Mouse (Mus musculus): ENCODE data around the gene Rps7. TPM values are rescaled to one million over a fixed set of nuclear protein-coding genes. Genes with fewer than 3 reads are reported as not detected.

Gene Rps7
- polyA plus RNA-seq, 1 experiment from 2014 or later, result 979 TPM

- Histone ChIP-seq H3K4me2 (ENCODE audit: low read depth, low read length) (no peak overlapping the region), H3K27me3 (replicated peaks; ENCODE audit: control insufficient read depth, insufficient read depth, low read length) (no peaks in the 10 kb centered on the region), H3K9ac (ENCODE audit: low read depth, low read length) (no peak overlapping the region), H3K9me3 (ENCODE audit: control insufficient read depth, low read length) (no peaks in the 10 kb centered on the region), H3K4me3 (ENCODE audit: low read depth, low read length) (no peak overlapping the region), H3K27ac (replicated peaks; ENCODE audit: low read depth, low read length) (no peak overlapping the region), H3K4me1 (ENCODE audit: control insufficient read depth, insufficient read depth, low read length) (no peaks in the 10 kb centered on the region), H3K36me3 (ENCODE audit: control insufficient read depth, insufficient read depth, low read length) (no peaks in the 10 kb centered on the region)
- WGBS, result 60% methylated on average over 3 of the region's 3 CpGs
- no peak for ATAC-seq (ENCODE audit: low read depth)
- no peak for DNase-seq (ENCODE audit: low spot score)
Measured at GRCm38 (mm10) chr12:28584036-28584435, 51.7 kb downstream of the Rps7 start.

DNA sequence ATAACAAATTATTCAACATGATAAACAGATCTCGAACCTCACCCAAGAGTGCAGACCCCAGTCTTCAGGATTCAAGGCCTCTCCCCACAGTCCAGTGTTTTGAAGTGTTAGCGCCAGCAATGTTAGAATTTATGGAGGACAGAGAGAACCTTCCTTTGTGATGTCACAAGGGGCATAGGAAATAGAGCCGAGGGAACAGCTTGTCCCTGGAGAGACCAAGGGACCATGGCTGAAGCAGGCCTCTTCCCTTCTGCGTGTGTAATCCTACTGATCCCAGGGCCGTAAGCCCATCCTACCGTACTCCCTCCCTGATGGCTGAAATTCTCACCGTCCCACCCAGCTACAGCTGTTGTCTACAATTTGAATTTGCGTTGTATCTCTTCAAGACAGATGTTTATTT, 53.3 kb downstream of the Rps7 start, which contains the start of gene Allc:
Gene Allc, minus strand, starts transcription at position 101 of the 400 bp plus-strand sequence.
- H3K9ac ChIP-seq (ENCODE audit: low read depth, low read length), result no peak within 1 kb of the TSS
- H3K4me1 ChIP-seq (ENCODE audit: control insufficient read depth, insufficient read depth, low read length), result no peaks in the 10 kb centered on the region
- DNase-seq (ENCODE audit: low spot score), result no peak
- no peak for ATAC-seq (ENCODE audit: low read depth)
- no peaks in the 10 kb centered on the region for H3K9me3 ChIP-seq (ENCODE audit: control insufficient read depth, low read length)
- 85% methylated on average over 8 of the region's 8 CpGs for WGBS
- no peak within 1 kb of the TSS for H3K4me2 ChIP-seq (ENCODE audit: low read depth, low read length)
- no peaks in the 10 kb centered on the region for H3K27me3 ChIP-seq (replicated peaks; ENCODE audit: control insufficient read depth, insufficient read depth, low read length)
- H3K4me3 ChIP-seq (ENCODE audit: low read depth, low read length), result no peak within 1 kb of the TSS
- no peak within 1 kb of the TSS for H3K27ac ChIP-seq (replicated peaks; ENCODE audit: low read depth, low read length)
- no peaks in the 10 kb centered on the region for H3K36me3 ChIP-seq (ENCODE audit: control insufficient read depth, insufficient read depth, low read length)

Small RNAs within 50 kb of the gene (microRNA-seq; reads per million reads assigned to microRNA genes)
- not detected for gene Mir6937 (ENCODE audit: borderline number of aligned reads)

Other genes with a start within 250 kb of the Rps7 start
- 0.18 and 0.32 TPM in 2 replicates for gene Dcdc2c, start 83.6 kb downstream of the Rps7 start, polyA plus RNA-seq (2014; fragmentation: Nextera tagmentation; extraction: Ambion mirVana)
- not detected in 2 replicates for gene Allc, start 53.4 kb downstream of the Rps7 start, polyA plus RNA-seq (2014; fragmentation: Nextera tagmentation; extraction: Ambion mirVana)
- gene Colec11, start 12.6 kb downstream of the Rps7 start, polyA plus RNA-seq (2014; fragmentation: Nextera tagmentation; extraction: Ambion mirVana), result 0.56 and 0.78 TPM in 2 replicates
- gene Rnaseh1, start 13.6 kb upstream of the Rps7 start, polyA plus RNA-seq (2014; fragmentation: Nextera tagmentation; extraction: Ambion mirVana), result 24.0 and 24.2 TPM in 2 replicates
- gene Adi1, start 39.3 kb upstream of the Rps7 start, polyA plus RNA-seq (2014; fragmentation: Nextera tagmentation; extraction: Ambion mirVana), result 57.5 and 60.8 TPM in 2 replicates
- gene Trappc12, start 114.5 kb upstream of the Rps7 start, polyA plus RNA-seq (2014; fragmentation: Nextera tagmentation; extraction: Ambion mirVana), result 32.9 and 38.0 TPM in 2 replicates
- 28.2 and 29.0 TPM in 2 replicates for gene Eipr1, start 115.8 kb upstream of the Rps7 start, polyA plus RNA-seq (2014; fragmentation: Nextera tagmentation; extraction: Ambion mirVana)

Data from embryonic facial prominence, embryonic 14.5 days (tissue).